Mouse (Mus musculus): ENCODE results near the gene Usp24. TPM values are rescaled to one million over a fixed set of nuclear protein-coding genes. Genes with fewer than 3 reads are reported as not detected.

Usp24 gene
- total and polyA plus RNA-seq, 3 experiments: 27.0 to 40.8 (median 31.9) TPM

- no peaks in the 10 kb centered on the region for H3K9me3 ChIP-seq (replicated peaks; ENCODE audit: insufficient read depth, low read length)
- no peak overlapping the region for H3K27ac ChIP-seq (ENCODE audit: control insufficient read depth, low read depth, low read length)
- no peaks in the 10 kb centered on the region for H3K36me3 ChIP-seq (ENCODE audit: control insufficient read depth in 1 of 2, insufficient read depth in 2 of 2, low read length in 2 of 2)
- TF ChIP-seq POLR2AphosphoS2 (IDR thresholded peaks at IDR 0.05; ENCODE audit: low read length) (no peak), GABPA (IDR thresholded peaks at IDR 0.05; ENCODE audit: low read depth, low read length) (no peak), JUND (IDR thresholded peaks at IDR 0.05; ENCODE audit: low read depth, low read length) (no peak), KAT2A (conservative IDR thresholded peaks at IDR 0.05; ENCODE audit: low read depth, low read length) (no peak), USF1 (IDR thresholded peaks at IDR 0.05; ENCODE audit: low read depth, low read length) (no peak), MAX (IDR thresholded peaks at IDR 0.05; ENCODE audit: low read length) (no peak), TCF12 (IDR thresholded peaks at IDR 0.05; ENCODE audit: low read depth, low read length) (no peak), E2F4 (IDR thresholded peaks at IDR 0.05; ENCODE audit: borderline replicate concordance, low read depth, low read length) (no peak), CHD1 (IDR thresholded peaks at IDR 0.05; ENCODE audit: low read depth, low read length) (no peak), MXI1 (IDR thresholded peaks at IDR 0.05; ENCODE audit: low read depth, low read length) (no peak), EP300 (IDR thresholded peaks at IDR 0.05; ENCODE audit: low read depth in 1 of 2, low read length in 2 of 2) (no peak), MAFK (IDR thresholded peaks at IDR 0.05; ENCODE audit: borderline replicate concordance, low read depth, low read length) (no peak), RAD21 (IDR thresholded peaks at IDR 0.05; ENCODE audit: low read depth, low read length) (no peak)
- H3K4me3 ChIP-seq (ENCODE audit: control insufficient read depth in 1 of 2, insufficient read depth in 1 of 2, low read depth in 2 of 2, low read length in 2 of 2): no peak overlapping the region
- no peaks in the 10 kb centered on the region for H3K79me2 ChIP-seq (ENCODE audit: control insufficient read depth, insufficient read depth, low read length, poor library complexity)
- no peaks in the 10 kb centered on the region for H3K27me3 ChIP-seq (ENCODE audit: control insufficient read depth in 1 of 2, insufficient read depth in 2 of 2, low read length in 2 of 2)
- DNase-seq (ENCODE audit: low read depth, low spot score): no peak
- no peaks in the 10 kb centered on the region; a peak in 2 of 4 replicates for H3K4me1 ChIP-seq (ENCODE audit: control insufficient read depth in 1 of 2, insufficient read depth in 2 of 2, low read length in 2 of 2)
- no peak overlapping the region for H3K9ac ChIP-seq (ENCODE audit: control insufficient read depth, low read depth, low read length, poor library complexity, severe bottlenecking)
Observed at GRCm38 (mm10) chr4:106308090-106308489, 7.9 kb upstream of the Usp24 start.

GRCm38 (mm10) chr4:106312651-106313050 lies 3.4 kb upstream of the Usp24 start:
- TF ChIP-seq TAL1 (IDR thresholded peaks at IDR 0.05; ENCODE audit: low read length): no peak
- no peak for TF ChIP-seq USF2 (IDR thresholded peaks at IDR 0.05; ENCODE audit: borderline replicate concordance in 1 of 2, insufficient read depth in 1 of 2, low read depth in 1 of 2, low read length in 2 of 2)
- TF ChIP-seq UBTF (IDR thresholded peaks at IDR 0.05; ENCODE audit: borderline replicate concordance, insufficient read depth, low read depth, low read length): no peak
- TF ChIP-seq MXI1 (IDR thresholded peaks at IDR 0.05; ENCODE audit: low read depth, low read length): no peak
- TF ChIP-seq MAFK (IDR thresholded peaks at IDR 0.05; ENCODE audit: borderline replicate concordance, low read depth, low read length): no peak
- no peak for TF ChIP-seq KAT2A (conservative IDR thresholded peaks at IDR 0.05; ENCODE audit: low read depth, low read length)
- TF ChIP-seq ZC3H11A (IDR thresholded peaks at IDR 0.05; ENCODE audit: low read depth, low read length): no peak
- TF ChIP-seq CHD1 (IDR thresholded peaks at IDR 0.05; ENCODE audit: low read depth, low read length): no peak
- peaks cover 23% of the 10 kb centered on the region for H3K79me2 ChIP-seq (ENCODE audit: control insufficient read depth, insufficient read depth, low read length, poor library complexity)
- no peak overlapping the region for H3K4me3 ChIP-seq (ENCODE audit: control insufficient read depth in 1 of 2, insufficient read depth in 1 of 2, low read depth in 2 of 2, low read length in 2 of 2)
- H3K27me3 ChIP-seq (ENCODE audit: control insufficient read depth in 1 of 2, insufficient read depth in 2 of 2, low read length in 2 of 2): no peaks in the 10 kb centered on the region
- no peak overlapping the region for H3K9ac ChIP-seq (ENCODE audit: control insufficient read depth, low read depth, low read length, poor library complexity, severe bottlenecking)
- peaks cover 5 to 8% of the 10 kb centered on the region in 2 experiments for H3K4me1 ChIP-seq (ENCODE audit: control insufficient read depth in 1 of 2, insufficient read depth in 2 of 2, low read length in 2 of 2)
- H3K36me3 ChIP-seq (ENCODE audit: control insufficient read depth in 1 of 2, insufficient read depth in 2 of 2, low read length in 2 of 2): peaks cover 0 to 10% of the 10 kb centered on the region in 2 experiments; a peak in 2 of 4 replicates
- H3K27ac ChIP-seq (ENCODE audit: control insufficient read depth, low read depth, low read length): no peak overlapping the region
- H3K9me3 ChIP-seq (replicated peaks; ENCODE audit: insufficient read depth, low read length): no peaks in the 10 kb centered on the region
- DNase-seq (ENCODE audit: low read depth, low spot score): no peak
